Mouse (Mus musculus) limb, embryonic 12.5 days (tissue): ENCODE measurements around the gene Adam15. TPM values are rescaled to one million over a fixed set of nuclear protein-coding genes. Genes with fewer than 3 reads are reported as not detected.

Experiments used
- ATAC-seq: fragments of 200-750 bp; cut with Nextera tagmentation; 2 replicates; pipeline ENCODE4 v1.8.0; 2017; ENCODE audit warnings: low read depth, moderate TSS enrichment; ENCODE audit not compliant: insufficient number of reproducible peaks, insufficient read depth, low FRiP score, low TSS enrichment
- H3K27ac ChIP-seq: fragments of 300-500 bp; sonication (generic); 2 replicates; pipeline ENCODE4 v1.5.1; 2016; ENCODE audit warnings: mild to moderate bottlenecking, moderate library complexity
- H3K27me3 ChIP-seq: fragments of 300-500 bp; sonication (generic); 2 replicates; pipeline ENCODE4 v1.6.1; 2016; ENCODE audit warnings: mild to moderate bottlenecking, moderate library complexity
- H3K36me3 ChIP-seq: fragments of 300-500 bp; sonication (generic); 2 replicates; pipeline ENCODE4 v1.6.1; 2016; ENCODE audit warnings: mild to moderate bottlenecking, moderate library complexity
- H3K4me1 ChIP-seq: fragments of 300-500 bp; sonication (generic); replicated peaks from 2 replicates; pipeline ENCODE4 v1.6.1; 2016
- H3K4me2 ChIP-seq: fragments of 300-500 bp; sonication (generic); 2 replicates; pipeline ENCODE4 v1.6.1; 2016; ENCODE audit warnings: mild to moderate bottlenecking, moderate library complexity
- H3K4me3 ChIP-seq: fragments of 300-500 bp; sonication (generic); replicated peaks from 2 replicates; pipeline ENCODE4 v1.5.1; 2016; ENCODE audit warnings: mild to moderate bottlenecking
- H3K9ac ChIP-seq: fragments of 300-500 bp; sonication (generic); replicated peaks from 2 replicates; pipeline ENCODE4 v1.6.1; 2016; ENCODE audit warnings: mild to moderate bottlenecking, moderate library complexity
- H3K9me3 ChIP-seq: fragments of 300-500 bp; sonication (generic); 2 replicates; pipeline ENCODE4 v1.6.1; 2016; ENCODE audit warnings: mild to moderate bottlenecking, moderate library complexity
- WGBS: fragments of 180-500 bp; shearing (Covaris S2); methylation state at CpG from one replicate; pipeline ENCODE4 v1.1.7; 2016; 5-methylcytosine and 5-hydroxymethylcytosine counted together
- polyA plus RNA-seq: library from polyadenylated mRNA; unstranded; fragments of >200 nt; fragmentation: Nextera tagmentation; extraction: Ambion mirVana; gene quantifications from 2 replicates; pipeline ENCODE4 v1.2.1, GENCODE M21; 2016

The Adam15 gene
- polyA plus RNA-seq, 1 experiment from 2014 or later = 32.1 TPM

DNA sequence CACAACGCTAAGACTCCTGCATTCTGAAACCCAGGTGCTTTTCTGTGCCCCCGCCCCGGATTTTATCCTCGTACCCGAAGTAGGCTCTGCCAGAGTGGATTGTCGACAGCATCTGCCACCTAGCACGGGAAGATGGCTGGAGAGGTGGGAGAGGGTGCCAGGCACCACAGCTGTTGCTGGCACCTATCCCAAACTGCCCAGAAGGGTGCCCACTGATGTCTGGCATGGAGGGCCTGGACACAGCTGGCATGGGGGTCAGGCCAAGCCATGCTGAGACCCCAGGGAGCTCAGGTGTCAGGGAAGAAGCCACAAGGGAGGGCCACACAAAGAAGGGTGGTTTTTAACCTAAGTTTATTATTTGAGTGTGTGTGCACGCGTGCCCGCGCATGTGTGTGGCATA is 16.7 kb downstream of the Adam15 start:
- peak overlapping the region; percentile 27; the same call in 1 of the 2 replicates for H3K9ac ChIP-seq
- H3K9me3 ChIP-seq = no peaks in the 10 kb centered on the region
- ATAC-seq = no peak
- H3K4me1 ChIP-seq = peaks cover 66% of the 10 kb centered on the region
- peaks cover 31% of the 10 kb centered on the region for H3K36me3 ChIP-seq
- no peak overlapping the region for H3K4me3 ChIP-seq
- no peak overlapping the region for H3K27ac ChIP-seq
- no peaks in the 10 kb centered on the region for H3K27me3 ChIP-seq
- 46% methylated on average over 11 of the region's 11 CpGs for WGBS
- peak overlapping the region; percentile 28 for H3K4me2 ChIP-seq

GRCm38 (mm10) chr3:89332476-89332875 is 17.3 kb downstream of the Adam15 start:
- Histone ChIP-seq H3K4me3 (no peak overlapping the region), H3K27me3 (no peaks in the 10 kb centered on the region; the same call in 1 of the 2 replicates), H3K9me3 (no peaks in the 10 kb centered on the region), H3K36me3 (peaks cover 31% of the 10 kb centered on the region), H3K27ac (peak overlapping the region; percentile 51), H3K4me2 (peak overlapping the region; percentile 28), H3K9ac (no peak overlapping the region; the same call in 1 of the 2 replicates), H3K4me1 (peaks cover 70% of the 10 kb centered on the region)
- no peak for ATAC-seq
- 25% methylated on average over 12 of the region's 12 CpGs for WGBS

- Histone ChIP-seq H3K4me2 (no peak overlapping the region), H3K27me3 (no peaks in the 10 kb centered on the region; the same call in 1 of the 2 replicates), H3K36me3 (peaks cover 31% of the 10 kb centered on the region), H3K27ac (0 out of 2 replicates have a peak overlapping the region, but pooled peaks have one; percentile 12), H3K4me3 (no peak overlapping the region), H3K4me1 (peaks cover 75% of the 10 kb centered on the region), H3K9me3 (no peaks in the 10 kb centered on the region), H3K9ac (no peak overlapping the region)
- WGBS = 52% methylated on average over 10 of the region's 10 CpGs
- no peak for ATAC-seq
Observed at GRCm38 (mm10) chr3:89332013-89332412, 17.8 kb downstream of the Adam15 start.

DNA sequence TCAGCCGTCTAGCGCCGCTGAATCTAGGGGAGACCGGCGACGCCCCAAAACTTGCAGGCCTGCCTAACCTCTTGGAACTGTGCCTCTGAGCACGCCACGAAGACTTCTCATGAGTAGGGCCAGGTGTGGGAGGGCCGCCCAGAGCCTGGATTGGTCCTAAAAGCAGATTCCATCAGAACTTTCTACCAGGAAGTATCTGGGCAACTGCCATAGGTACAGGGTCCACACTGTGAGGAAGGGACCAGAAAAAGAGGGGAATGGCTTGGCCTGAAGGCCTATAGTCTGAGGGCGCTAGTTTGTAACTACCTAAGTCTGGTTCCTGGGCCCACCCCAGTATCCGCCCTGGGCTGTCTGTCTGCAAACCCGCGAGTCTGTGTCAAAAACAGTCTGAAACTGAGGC is 18.2 kb downstream of the Adam15 start:
- H3K4me1 ChIP-seq = peaks cover 72% of the 10 kb centered on the region

DNA sequence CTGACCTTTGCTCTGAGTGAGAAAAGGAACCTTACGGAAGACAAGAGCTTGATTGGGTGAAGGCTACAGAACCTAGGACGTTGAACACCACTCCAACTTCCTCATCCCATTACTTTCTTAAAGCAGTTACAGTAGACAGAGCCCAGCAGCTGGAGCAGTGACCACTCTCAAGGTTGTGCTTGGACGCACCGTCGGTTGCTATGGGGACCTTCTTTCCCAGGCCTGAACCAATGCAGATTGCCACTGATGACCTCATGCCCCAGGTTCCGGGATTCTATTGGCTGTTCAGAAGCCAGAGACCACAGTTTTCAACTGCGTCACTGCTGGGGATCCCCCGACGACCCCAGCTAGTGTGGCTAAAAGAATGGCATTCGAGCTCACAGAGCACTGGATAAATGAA is 18.8 kb downstream of the Adam15 start:
- peaks cover 66% of the 10 kb centered on the region for H3K4me1 ChIP-seq
- H3K9ac ChIP-seq = no peak overlapping the region
- H3K4me2 ChIP-seq = no peak overlapping the region
- ATAC-seq = no peak
- no peak overlapping the region for H3K4me3 ChIP-seq
- H3K27me3 ChIP-seq = no peaks in the 10 kb centered on the region; the same call in 1 of the 2 replicates
- WGBS = 19% methylated on average over 10 of the region's 10 CpGs
- peaks cover 31% of the 10 kb centered on the region for H3K36me3 ChIP-seq
- no peak overlapping the region for H3K27ac ChIP-seq
- H3K9me3 ChIP-seq = no peaks in the 10 kb centered on the region

More for the DNA sequence above, 18.2 kb downstream of the Adam15 start:
- Histone ChIP-seq H3K4me2 (no peak overlapping the region), H3K36me3 (peaks cover 31% of the 10 kb centered on the region), H3K27me3 (no peaks in the 10 kb centered on the region; the same call in 1 of the 2 replicates), H3K9ac (no peak overlapping the region), H3K4me3 (no peak overlapping the region), H3K9me3 (no peaks in the 10 kb centered on the region), H3K27ac (0 out of 2 replicates have a peak overlapping the region, but pooled peaks have one; percentile 12)
- 76% methylated on average over 13 of the region's 13 CpGs for WGBS
- ATAC-seq = no peak

DNA sequence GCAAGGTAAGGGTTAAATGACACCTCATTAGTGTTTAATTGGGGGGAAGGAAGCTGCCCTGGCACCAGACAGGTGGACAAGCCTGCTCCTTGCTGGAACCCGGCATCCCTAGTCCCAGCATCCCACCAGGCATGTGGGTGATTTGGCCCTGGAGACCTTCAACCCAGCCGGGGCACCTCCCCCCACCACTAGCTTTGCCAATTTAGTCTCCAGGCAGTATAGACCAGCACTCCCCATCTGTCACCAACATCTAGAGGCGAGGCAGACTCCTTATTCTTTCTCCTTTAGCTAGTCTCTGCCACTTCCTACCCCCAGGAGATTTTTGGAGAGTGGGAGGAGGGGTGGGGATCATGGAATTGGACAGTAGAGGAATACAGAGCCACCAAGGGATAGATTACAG is 19.4 kb downstream of the Adam15 start:
- H3K4me3 ChIP-seq = no peak overlapping the region
- no peak overlapping the region for H3K27ac ChIP-seq
- H3K9me3 ChIP-seq = no peaks in the 10 kb centered on the region
- peaks cover 60% of the 10 kb centered on the region for H3K4me1 ChIP-seq
- no peaks in the 10 kb centered on the region; the same call in 1 of the 2 replicates for H3K27me3 ChIP-seq
- 33% methylated on average over 3 of the region's 3 CpGs for WGBS
- H3K36me3 ChIP-seq = peaks cover 30% of the 10 kb centered on the region
- H3K9ac ChIP-seq = no peak overlapping the region
- H3K4me2 ChIP-seq = no peak overlapping the region
- ATAC-seq = no peak

DNA sequence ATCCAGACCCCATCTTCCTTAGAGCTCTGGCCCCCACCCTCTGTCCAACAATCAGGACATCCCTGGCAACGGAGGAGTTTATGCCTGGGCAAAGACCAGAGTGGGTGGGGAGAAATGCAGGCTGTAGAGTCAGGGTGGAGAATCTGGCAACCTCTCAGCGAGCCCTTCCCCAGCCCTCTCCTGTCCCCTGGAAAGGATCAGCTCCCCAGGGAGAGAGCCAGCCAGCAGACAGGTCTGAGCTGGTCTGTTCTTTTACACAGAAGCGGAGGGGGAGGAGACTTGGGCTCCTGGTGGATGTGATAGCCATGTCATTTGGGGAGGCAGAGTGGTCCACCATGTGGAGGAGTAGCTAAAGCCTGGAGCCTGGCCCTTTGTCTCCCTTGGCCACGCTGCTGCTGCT is 21.2 kb downstream of the Adam15 start:
- Histone ChIP-seq H3K9ac (no peak overlapping the region), H3K4me1 (peaks cover 51% of the 10 kb centered on the region), H3K4me3 (no peak overlapping the region), H3K4me2 (no peak overlapping the region), H3K36me3 (peaks cover 13% of the 10 kb centered on the region), H3K27me3 (no peaks in the 10 kb centered on the region; the same call in none of the 2 replicates), H3K9me3 (no peaks in the 10 kb centered on the region), H3K27ac (0 out of 2 replicates have a peak overlapping the region, but pooled peaks have one; percentile 29)
- WGBS = 13% methylated on average over 4 of the region's 4 CpGs
- no peak for ATAC-seq

- Histone ChIP-seq H3K27me3 (no peaks in the 10 kb centered on the region; the same call in none of the 2 replicates), H3K9ac (no peak overlapping the region; the same call in 1 of the 2 replicates), H3K27ac (no peak overlapping the region), H3K4me3 (no peak overlapping the region), H3K36me3 (peaks cover 1% of the 10 kb centered on the region; the same call in 1 of the 2 replicates), H3K4me2 (peak overlapping the region; percentile 3; the same call in 1 of the 2 replicates), H3K9me3 (no peaks in the 10 kb centered on the region), H3K4me1 (peaks cover 41% of the 10 kb centered on the region)
- 28% methylated on average over 9 of the region's 9 CpGs for WGBS
- ATAC-seq = no peak
Observed at GRCm38 (mm10) chr3:89327371-89327870, 22.4 kb downstream of the Adam15 start.

GRCm38 (mm10) chr3:89325882-89326281 is 23.9 kb downstream of the Adam15 start:
- Histone ChIP-seq H3K36me3 (no peaks in the 10 kb centered on the region), H3K27me3 (peaks cover 11% of the 10 kb centered on the region), H3K9me3 (no peaks in the 10 kb centered on the region), H3K4me3 (no peak overlapping the region), H3K4me2 (no peak overlapping the region), H3K9ac (no peak overlapping the region), H3K4me1 (peaks cover 41% of the 10 kb centered on the region), H3K27ac (no peak overlapping the region)
- ATAC-seq = no peak
- WGBS = 93% methylated on average over 8 of the region's 8 CpGs

GRCm38 (mm10) chr3:89322514-89323165 is 27.2 kb downstream of the Adam15 start, which contains the start of gene Efna3:
Gene Efna3 (minus strand): TSS chr3:89322965.
- H3K27ac ChIP-seq = peak within 1 kb of the TSS; percentile 78

GRCm38 (mm10) chr3:89322131-89322500 is 27.7 kb downstream of the Adam15 start:
- Histone ChIP-seq H3K4me3 (peak overlapping the region; percentile 71), H3K4me1 (peaks cover 52% of the 10 kb centered on the region), H3K9ac (peak overlapping the region; percentile 77), H3K4me2 (peak overlapping the region; percentile 99), H3K9me3 (no peaks in the 10 kb centered on the region), H3K36me3 (no peaks in the 10 kb centered on the region), H3K27ac (peak overlapping the region; percentile 78; the same call in 1 of the 2 replicates), H3K27me3 (peaks cover 47% of the 10 kb centered on the region)
- WGBS = under 1% methylated on average over 14 of the region's 14 CpGs
- no peak for ATAC-seq

More at GRCm38 (mm10) chr3:89322514-89323165, 27.2 kb downstream of the Adam15 start, which contains the start of gene Efna3:
- 2% methylated on average over 52 of the region's 53 CpGs for WGBS
- Histone ChIP-seq H3K27me3 (peaks cover 42% of the 10 kb centered on the region), H3K4me1 (peaks cover 52% of the 10 kb centered on the region), H3K36me3 (no peaks in the 10 kb centered on the region), H3K9ac (peak within 1 kb of the TSS; percentile 77), H3K4me2 (peak within 1 kb of the TSS; percentile 99), H3K4me3 (peak within 1 kb of the TSS; percentile 71), H3K9me3 (no peaks in the 10 kb centered on the region)
- ATAC-seq = peak; percentile 35; the same call in 1 of the 2 replicates
